Mouse (Mus musculus) left cerebral cortex, adult 2 months (tissue): ENCODE measurements around the gene Upk1b. TPM values are rescaled to one million over a fixed set of nuclear protein-coding genes. Genes with fewer than 3 reads are reported as not detected.

Experiments
- DNase-seq, 2 experiments: peaks; one replicate each; pipeline ENCODE4 v3.0.0; 2021 to 2022; ENCODE audit warnings: low spot score in 2 of 2, mixed read lengths in 1 of 2; ENCODE audit errors: extremely low spot score in 1 of 2
- H3K27ac ChIP-seq: fragments of 200-600 bp; 2 replicates; pipeline ENCODE4 v1.8.1; 2022
- H3K4me3 ChIP-seq: fragments of 200-600 bp; 2 replicates; pipeline ENCODE4 v1.8.1; 2022
- CTCF ChIP-seq: fragments of 200-600 bp; IDR thresholded peaks from 2 replicates; pipeline ENCODE4 v1.8.1; 2022; ENCODE audit warnings: antibody characterized with exemption, mild to moderate bottlenecking, moderate library complexity
- intact Hi-C: fragments of 180-260 bp; cut with DNase I; formaldehyde crosslinking; loops from one replicate; pipeline ENCODE4 v1.15.1; 2025
- total RNA-seq, 2 experiments: library from RNA; stranded (reverse); gene quantifications; 2 replicates each; pipeline ENCODE4 v1.2.3; 2021

Upk1b gene
- total RNA-seq, 2 experiments from 2014 or later, result 1.4 to 1.7 TPM

DNA sequence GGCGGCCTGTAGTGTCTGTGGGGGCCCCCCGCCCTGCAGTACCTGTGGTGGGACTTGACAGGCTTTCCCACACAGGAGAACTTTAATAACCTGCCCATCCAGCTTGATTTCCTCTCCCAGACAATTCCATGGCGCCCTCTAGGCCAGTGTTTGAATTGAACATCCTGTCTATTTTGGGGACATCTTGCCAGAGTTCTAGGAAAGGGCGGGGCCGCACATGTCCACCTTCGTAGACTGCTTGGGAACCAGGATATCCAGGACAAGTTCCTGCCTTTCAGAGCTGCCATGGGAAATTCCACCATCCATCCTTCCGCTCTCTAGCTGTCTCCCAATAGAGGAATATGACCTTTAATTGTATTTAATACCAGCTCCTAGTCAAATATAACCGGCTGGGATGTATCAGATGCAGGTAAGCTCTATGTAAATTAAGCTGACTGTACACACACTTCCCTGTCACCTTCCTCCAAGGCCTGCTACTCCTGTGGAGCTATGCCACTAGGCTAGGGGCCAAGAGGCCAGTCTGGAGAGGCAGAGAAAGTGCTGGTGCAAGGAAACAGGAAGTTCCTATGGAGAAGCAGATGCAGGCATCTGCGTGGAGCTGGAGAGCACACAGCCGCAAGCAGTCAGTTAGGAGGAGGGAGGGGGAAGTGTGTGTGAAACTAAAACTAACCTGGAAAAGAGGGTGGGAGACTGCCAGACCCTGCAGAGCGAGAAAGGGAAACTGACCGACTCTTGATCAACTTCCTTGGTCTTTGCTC, 41.8 kb downstream of the Upk1b start:
- Histone ChIP-seq H3K27ac (no peak overlapping the region), H3K4me3 (no peak overlapping the region)
- TF ChIP-seq CTCF, result peak; percentile 6
- intact Hi-C loops, result no loop called here
- DNase-seq, result no peak

- TF ChIP-seq CTCF, result no peak
- no peak for DNase-seq
- intact Hi-C loops, result no loop called here
- Histone ChIP-seq H3K4me3 (no peak overlapping the region), H3K27ac (no peak overlapping the region)
Observed at GRCm38 (mm10) chr16:38757626-38758025, 42.5 kb downstream of the Upk1b start.

DNA sequence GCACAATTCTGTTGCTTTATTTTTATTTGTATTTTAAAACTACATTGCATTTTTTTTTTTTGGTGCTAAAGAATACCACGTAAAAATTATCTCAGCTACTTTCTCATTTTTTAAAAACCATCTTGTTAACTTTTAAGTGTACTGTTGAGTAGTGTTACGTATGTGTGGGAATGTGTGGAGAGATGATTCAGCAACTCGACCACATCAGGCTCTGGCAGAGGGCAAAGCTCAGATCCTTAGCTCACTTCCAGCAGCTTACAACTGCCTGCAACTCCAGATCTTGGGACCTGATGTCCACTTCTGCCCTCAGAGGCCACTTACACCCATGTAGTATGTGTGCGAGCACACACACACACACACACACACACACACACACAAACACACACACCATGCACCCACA, 43.6 kb downstream of the Upk1b start:
- intact Hi-C loops, result no loop called here
- DNase-seq, result no peak
- H3K4me3 ChIP-seq, result no peak overlapping the region
- no peak for TF ChIP-seq CTCF
- H3K27ac ChIP-seq, result no peak overlapping the region

DNA sequence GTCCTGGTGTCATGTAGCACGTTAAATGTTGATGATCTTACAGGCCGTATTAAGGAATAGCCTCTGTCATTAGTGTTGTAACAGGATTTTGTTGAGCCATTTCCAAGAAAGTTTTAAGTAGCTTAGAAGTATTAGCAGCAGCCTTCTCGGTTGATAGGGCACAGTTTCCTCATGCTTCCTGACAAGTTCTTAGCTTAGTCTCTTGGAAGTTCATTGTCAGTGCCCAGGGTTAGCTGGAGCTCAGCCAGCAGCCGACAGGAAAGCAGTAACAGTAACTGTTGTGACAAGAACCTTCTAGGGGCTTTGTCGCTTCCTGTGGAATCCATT, 44.0 kb downstream of the Upk1b start:
- TF ChIP-seq CTCF, result no peak
- DNase-seq, result no peak
- H3K4me3 ChIP-seq, result no peak overlapping the region
- no peak overlapping the region for H3K27ac ChIP-seq
- intact Hi-C loops, result no loop called here

DNA sequence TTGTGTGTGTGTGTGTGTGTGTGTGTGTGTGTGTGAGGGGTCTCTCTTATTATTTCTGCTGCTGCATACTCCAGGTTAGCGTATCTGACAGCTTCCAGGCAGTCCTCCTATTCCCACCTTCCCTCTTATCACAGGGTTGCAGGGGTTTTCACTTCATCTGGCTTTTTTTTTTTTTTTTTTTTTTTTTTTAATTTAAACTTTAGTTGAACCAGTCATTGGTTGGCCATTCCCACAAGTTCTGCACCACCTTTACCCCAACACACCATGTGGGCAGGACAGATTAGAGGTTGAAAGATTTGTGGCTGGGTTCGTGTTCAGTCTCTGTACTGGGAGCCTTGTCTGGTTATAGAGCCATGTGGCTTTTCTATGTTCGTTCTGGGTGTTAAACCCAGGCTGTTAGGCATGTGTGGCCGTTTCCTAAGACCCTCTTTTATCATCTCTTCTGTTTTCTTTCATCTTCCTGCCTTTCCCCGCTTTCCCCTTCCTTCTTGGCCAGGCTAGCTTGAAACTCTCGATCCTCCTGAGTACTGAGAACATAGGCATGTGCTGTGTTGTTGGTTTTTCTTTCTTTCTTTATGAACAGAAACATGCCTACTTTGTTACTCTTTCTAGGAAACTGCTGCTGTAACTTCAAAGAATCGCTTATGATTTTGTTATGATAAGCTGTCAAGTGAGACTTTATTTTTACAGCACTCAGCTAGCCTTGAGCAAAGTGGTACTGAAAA, 44.5 kb downstream of the Upk1b start:
- intact Hi-C loops, result no loop called here
- Histone ChIP-seq H3K4me3 (no peak overlapping the region), H3K27ac (no peak overlapping the region)
- no peak for DNase-seq
- no peak for TF ChIP-seq CTCF

DNA sequence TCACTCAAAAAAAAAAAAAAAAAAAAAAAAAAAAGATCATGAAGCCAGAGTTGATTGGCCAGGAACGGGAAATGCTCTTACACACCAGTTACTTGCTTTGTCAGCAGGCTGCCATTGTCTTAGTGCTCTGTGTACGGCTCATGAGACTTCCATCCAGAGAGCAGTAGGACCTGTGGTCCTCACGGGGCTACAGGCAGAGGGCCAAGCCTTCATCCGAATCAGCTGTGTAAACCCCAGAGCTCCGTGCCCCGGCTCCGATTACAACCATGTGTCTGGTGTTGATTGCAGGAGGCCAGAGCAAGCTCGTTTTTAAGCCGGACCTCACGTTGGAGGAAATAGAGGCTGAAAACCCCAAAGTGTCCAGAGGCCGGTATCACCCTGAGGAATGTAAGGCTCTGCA, 46.5 kb downstream of the Upk1b start:
- no peak for DNase-seq
- no peak overlapping the region for H3K4me3 ChIP-seq
- no peak for TF ChIP-seq CTCF
- intact Hi-C loops, result no loop called here
- no peak overlapping the region for H3K27ac ChIP-seq

GRCm38 (mm10) chr16:38750803-38751202, 49.3 kb downstream of the Upk1b start:
- intact Hi-C loops, result no loop called here
- TF ChIP-seq CTCF, result no peak
- no peak for DNase-seq
- Histone ChIP-seq H3K27ac (no peak overlapping the region), H3K4me3 (no peak overlapping the region)

DNA sequence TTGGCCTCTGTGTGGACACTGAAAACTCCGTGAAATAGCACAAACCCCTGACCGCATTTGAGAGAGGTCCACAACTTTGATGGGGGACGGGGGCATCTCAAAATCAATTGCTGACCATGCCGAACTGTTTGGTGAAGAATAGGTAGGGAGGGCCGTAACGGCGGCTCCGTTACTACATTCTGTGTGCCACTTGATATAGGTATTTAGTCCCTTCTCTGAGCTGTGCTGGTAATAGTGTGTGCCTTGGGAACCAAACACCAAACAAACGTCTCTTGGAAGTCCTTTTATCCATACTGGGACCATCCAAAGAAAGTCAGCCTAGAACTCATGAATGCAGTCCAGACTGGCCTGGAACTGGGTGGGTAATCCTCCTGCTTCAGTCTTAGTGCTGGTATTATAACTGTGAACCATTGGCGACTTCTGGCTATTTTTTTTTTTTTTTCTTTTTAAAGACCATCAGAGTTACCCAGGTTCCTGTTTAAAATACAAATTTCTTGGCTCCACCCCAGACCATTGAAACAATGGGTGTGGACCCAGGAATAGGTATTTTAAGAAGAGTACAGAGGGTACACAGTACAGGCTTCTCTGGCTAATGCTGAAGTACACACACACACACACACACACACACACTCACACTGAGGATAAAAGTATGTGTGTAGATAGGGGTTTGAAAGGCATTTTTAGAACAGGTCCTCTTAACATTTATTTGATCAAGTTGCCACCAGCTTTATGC, 56.0 kb downstream of the Upk1b start:
- no peak for DNase-seq
- Histone ChIP-seq H3K4me3 (no peak overlapping the region), H3K27ac (no peak overlapping the region)
- TF ChIP-seq CTCF, result no peak
- intact Hi-C loops, result loop anchor here (10.0 kb wide), 1 partner anchor 311 kb away; no protein-coding TSS in a partner anchor

GRCm38 (mm10) chr16:38742659-38743131, 57.4 kb downstream of the Upk1b start:
- intact Hi-C loops, result loop anchor here (10.0 kb wide), 1 partner anchor 312 kb away; no protein-coding TSS in a partner anchor
- no peak; the same call in none of the 2 replicates for TF ChIP-seq CTCF
- peak; percentile 42 to 46 for DNase-seq

GRCm38 (mm10) chr16:38742113-38742658, 57.9 kb downstream of the Upk1b start, which contains the start of gene B4galt4:
Gene B4galt4, plus strand, starts transcription at chr16:38742264.
- intact Hi-C loops, result loop anchor here (10.0 kb wide), 1 partner anchor 313 kb away; no protein-coding TSS in a partner anchor
- peak; percentile 83 to 87 for DNase-seq
- peak within 1 kb of the TSS; percentile 87 for H3K4me3 ChIP-seq
- H3K27ac ChIP-seq, result peak within 1 kb of the TSS; percentile 87
- TF ChIP-seq CTCF, result peak; percentile 34

More at GRCm38 (mm10) chr16:38742659-38743131, 57.4 kb downstream of the Upk1b start:
- Histone ChIP-seq H3K27ac (peak overlapping the region; percentile 87), H3K4me3 (peak overlapping the region; percentile 87)

DNA sequence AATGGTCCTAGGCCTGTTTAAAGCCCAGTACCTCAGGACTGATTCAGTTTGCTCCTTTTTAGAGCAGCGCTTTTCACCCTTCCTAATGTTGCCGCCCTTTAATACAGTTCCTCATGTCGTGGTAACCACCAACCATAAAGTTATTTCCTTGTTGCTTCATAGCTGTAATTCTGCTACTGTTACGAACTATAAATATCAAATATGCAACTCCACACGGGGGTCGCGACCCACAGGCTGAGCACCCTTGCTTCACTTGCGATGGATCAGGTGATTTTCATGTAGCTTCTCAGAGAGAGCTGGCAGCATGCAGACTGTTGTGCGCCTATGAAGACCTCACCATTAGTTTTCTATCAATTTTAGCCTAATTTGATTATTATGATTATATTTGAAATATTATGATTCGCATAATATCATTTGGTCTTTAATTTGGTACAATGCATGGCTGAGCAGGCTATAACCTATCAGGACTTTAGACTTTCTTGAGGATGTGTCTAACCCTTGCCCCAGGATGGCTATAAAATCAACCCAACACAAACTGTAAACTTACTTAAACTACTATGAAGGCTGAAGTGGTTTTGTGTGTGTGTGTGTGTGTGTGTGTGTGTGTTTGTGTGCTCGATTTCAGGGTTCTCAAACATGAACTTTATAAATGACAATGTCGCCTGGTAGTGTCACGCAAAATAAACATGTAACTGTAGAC, 58.8 kb downstream of the Upk1b start:
- intact Hi-C loops, result loop anchor here (10.0 kb wide), 1 partner anchor 313 kb away; no protein-coding TSS in a partner anchor
- H3K4me3 ChIP-seq, result peak overlapping the region; percentile 87
- TF ChIP-seq CTCF, result no peak
- DNase-seq, result no peak
- no peak overlapping the region for H3K27ac ChIP-seq
